Comparison of ENCODE assay signal across 19 mouse cellular contexts in the genomic region with DNA sequence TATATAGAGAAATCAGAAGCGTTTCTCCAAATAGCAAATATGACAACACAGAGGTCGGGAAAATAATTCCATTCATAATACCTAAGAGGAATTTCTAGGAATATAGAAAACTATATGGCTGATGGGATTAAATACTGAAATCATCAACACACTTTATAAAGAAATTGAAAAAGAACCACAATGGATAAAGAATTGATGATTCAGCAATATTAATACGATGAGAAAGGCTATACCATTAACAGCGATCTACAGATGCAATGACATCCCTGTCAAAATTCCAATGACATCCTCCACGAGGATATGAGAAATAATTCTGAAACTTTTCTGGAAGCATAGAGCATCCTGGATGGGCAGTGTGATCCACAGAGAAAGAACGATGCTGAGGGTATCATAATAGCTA.
A peak's percentile ranks its signal among the peaks of the same experiment; 100 is the strongest.
DNase-seq lines count a peak whose midpoint lies in the region; TF ChIP-seq lines count a peak whose summit lies in the region.
"Had no signal": no experiment of that assay in that cellular context is flagged by ENCODE, and none has a peak within 500 bp of the region (broad histone marks: within the 10 kb centered on the region; RNA-seq: fewer than 3 reads in every experiment).

No protein-coding gene starts in this region.

- no peak overlapping the region for H3K27ac ChIP-seq in CH12.LX (ENCODE audit: insufficient read depth, low read depth)
- no peak overlapping the region for H3K27ac ChIP-seq in ES-E14 (ENCODE audit: insufficient read depth, low read depth, low read length, poor library complexity, severe bottlenecking)

- no peak for TF ChIP-seq EP300 in CH12.LX (IDR thresholded peaks at IDR 0.05; ENCODE audit: low read length)

- H3K9me3 ChIP-seq in CH12.LX (replicated peaks; ENCODE audit: low read length), result no peaks in the 10 kb centered on the region
- H3K9me3 ChIP-seq in ES-E14 (ENCODE audit: control insufficient read depth, insufficient read depth, low read depth, low read length), result no peaks in the 10 kb centered on the region

- H3K79me2 ChIP-seq in CH12.LX (replicated peaks; ENCODE audit: control insufficient read depth, extremely low read depth, insufficient read depth, poor library complexity, severe bottlenecking), result no peaks in the 10 kb centered on the region

- in situ Hi-C loops in CH12.LX (cut with MboI; ENCODE audit: low pct_ligation_motif_present, low pct_unique_long_range_greater_than_20kb, low sequenced_read_pairs), result loop anchor here (5.0 kb wide), 1 partner anchor 122 kb away; no protein-coding TSS in a partner anchor
- in situ Hi-C loops in ES-E14 (cut with MboI; ENCODE audit: low sequenced_read_pairs in 2 of 2, unreplicated experiment in 2 of 2), result no loop called here

- dilution Hi-C loops in CH12.LX (cut with MboI; ENCODE audit: extremely low pct_ligation_motif_present, extremely low pct_unique_long_range_greater_than_20kb, low sequenced_read_pairs), result no loop called here

- TF ChIP-seq RAD21 in CH12.LX (IDR thresholded peaks at IDR 0.05; ENCODE audit: low read depth, low read length), result no peak

- no peaks in the 10 kb centered on the region for H3K4me1 ChIP-seq in CH12.LX (ENCODE audit: control insufficient read depth in 1 of 2, insufficient read depth in 2 of 2)
- no peaks in the 10 kb centered on the region for H3K4me1 ChIP-seq in ES-E14 (ENCODE audit: control insufficient read depth in 2 of 2, insufficient read depth in 2 of 2, low read length in 2 of 2, poor library complexity in 1 of 2)

- no peak overlapping the region for H3K9ac ChIP-seq in CH12.LX (ENCODE audit: insufficient read depth, low read depth)
- H3K9ac ChIP-seq in ES-E14 (ENCODE audit: insufficient read depth, low read depth, low read length, poor library complexity, severe bottlenecking), result no peak overlapping the region

- TF ChIP-seq CTCF in CH12.LX (conservative IDR thresholded peaks at IDR 0.05 in 1 of 2, IDR thresholded peaks at IDR 0.05 in 1 of 2; ENCODE audit: low read depth in 2 of 2, low read length in 2 of 2), result no peak

- no peaks in the 10 kb centered on the region for H3K36me3 ChIP-seq in CH12.LX (replicated peaks in 1 of 2; ENCODE audit: control insufficient read depth in 1 of 2, insufficient read depth in 1 of 2, low read length in 1 of 2)
- no peaks in the 10 kb centered on the region for H3K36me3 ChIP-seq in ES-E14 (ENCODE audit: control insufficient read depth, insufficient read depth, low read length, poor library complexity, severe bottlenecking)
- H3K36me3 ChIP-seq: G1E had no signal

- TF ChIP-seq POLR2A in CH12.LX (IDR thresholded peaks at IDR 0.05; ENCODE audit: low read depth, low read length), result no peak

- no peak overlapping the region for H3K4me2 ChIP-seq in CH12.LX (ENCODE audit: insufficient read depth, low read depth, poor library complexity, severe bottlenecking)

- no peaks in the 10 kb centered on the region for H3K27me3 ChIP-seq in CH12.LX (replicated peaks)
- H3K27me3 ChIP-seq: Patski had no signal

- no peak for DNase-seq in CH12.LX (ENCODE audit: extremely low read depth)
- DNase-seq in ES-E14 (ENCODE audit: low read depth, low spot score), result no peak
- DNase-seq in ovary, postnatal 10 days (ENCODE audit: low spot score), result no peak
- DNase-seq in MN1 (ENCODE audit: low spot score), result no peak
- DNase-seq: adrenal gland, adult 2 months; adrenal gland, adult 8-10 months; adrenal gland, postnatal 10 days; adrenal gland, postnatal 14 days; adrenal gland, postnatal 25 days; adrenal gland, postnatal 36 days; B cell, adult 2 months; cerebellum, adult 11 months; cerebellum, adult 11-12 months; cerebellum, adult 18-20 months; cerebellum, adult 2 months; cerebellum, adult 8-10 months; cerebellum, adult 9-10 months had no signal

- H3K4me3 ChIP-seq in CH12.LX (replicated peaks in 1 of 3; ENCODE audit: low read depth in 2 of 3, low read length in 2 of 3, poor library complexity in 1 of 3), result no peak overlapping the region
- H3K4me3 ChIP-seq in ES-E14 (ENCODE audit: insufficient read depth in 1 of 2, low read depth in 1 of 2, low read length in 2 of 2, poor library complexity in 1 of 2, severe bottlenecking in 1 of 2), result no peak overlapping the region

TF ChIP-seq in CH12.LX, 34 proteins besides CTCF, POLR2A, EP300 and RAD21:
- TF ChIP-seq HCFC1 (IDR thresholded peaks at IDR 0.05; ENCODE audit: low read depth, low read length) (no peak), MAFK (IDR thresholded peaks at IDR 0.05; ENCODE audit: insufficient replicate concordance, low read length) (peak; percentile 91)

TF ChIP-seq in ES-E14, 5 proteins besides CTCF, POLR2A, EP300 and RAD21:
- no peak for TF ChIP-seq ZNF384 (IDR thresholded peaks at IDR 0.05; ENCODE audit: low read depth, low read length)
- peak; percentile 87 for TF ChIP-seq MAFK (IDR thresholded peaks at IDR 0.05; ENCODE audit: insufficient read depth, low read depth, low read length)
- no peak for TF ChIP-seq HCFC1 (IDR thresholded peaks at IDR 0.05; ENCODE audit: borderline replicate concordance, insufficient read depth, low read length)
- TF ChIP-seq CHD2 (IDR thresholded peaks at IDR 0.05; ENCODE audit: low read depth, low read length), result no peak
